ENCODE assay signal across 9 mouse cellular contexts in genomic region chr11:69992932-69993331, GRCm38 (mm10). TPM values are rescaled to one million over a fixed set of nuclear protein-coding genes. Genes with fewer than 3 reads are reported as not detected.
DNase-seq lines count a peak whose midpoint lies in the region; ATAC-seq lines count a peak whose summit lies in the region.
"Had no signal": no experiment of that assay in that cellular context is flagged by ENCODE, and none has a peak within 500 bp of the region (broad histone marks: within the 10 kb centered on the region; RNA-seq: fewer than 3 reads in every experiment).

No protein-coding gene starts in this region.

- 86% methylated on average over 3 of the region's 3 CpGs for WGBS in liver, embryonic 12.5 days (ENCODE audit: insufficient replicate concordance)

- peaks cover 57% of the 10 kb centered on the region for H3K36me3 ChIP-seq in erythroblast, embryonic 14.5 days (ENCODE audit: control insufficient read depth)
- peaks cover 57% of the 10 kb centered on the region for H3K36me3 ChIP-seq in liver, embryonic 12.5 days

- ATAC-seq in erythroblast, adult 5-6 weeks (replicated peaks; ENCODE audit: low FRiP score, poor library complexity, severe bottlenecking), result no peak
- no peak for ATAC-seq in liver, embryonic 12.5 days

- H3K27ac ChIP-seq in liver, embryonic 12.5 days, result peak overlapping the region; percentile 18; the same call in 1 of the 2 replicates

- H3K9me3 ChIP-seq in erythroblast, embryonic 14.5 days (ENCODE audit: control insufficient read depth, low read length), result no peaks in the 10 kb centered on the region
- H3K9me3 ChIP-seq in liver, embryonic 12.5 days (replicated peaks), result no peaks in the 10 kb centered on the region

- H3K4me3 ChIP-seq in erythroblast, embryonic 14.5 days (replicated peaks), result peak overlapping the region; percentile 86
- H3K4me3 ChIP-seq in liver, embryonic 12.5 days, result peak overlapping the region; percentile 86

- H3K4me1 ChIP-seq in erythroblast, embryonic 14.5 days (ENCODE audit: control insufficient read depth), result peaks cover 54% of the 10 kb centered on the region
- H3K4me1 ChIP-seq in liver, embryonic 12.5 days, result peaks cover 42% of the 10 kb centered on the region

- peak; percentile 44 for DNase-seq in retina, postnatal 1 day
- no peak for DNase-seq in retina, embryonic 14.5 days (ENCODE audit: low spot score)
- DNase-seq in embryo, embryonic 10.5 days (ENCODE audit: low spot score), result no peak
- no peak for DNase-seq in spleen, postnatal 10 days (ENCODE audit: low spot score in 2 of 2)
- no peak for DNase-seq in layer of hippocampus, adult 11-12 months (ENCODE audit: low spot score)
- DNase-seq: B cell, adult 2 months had no signal

- H3K9ac ChIP-seq in liver, embryonic 12.5 days, result peak overlapping the region; percentile 87; the same call in 1 of the 2 replicates

- H3K27me3 ChIP-seq in erythroblast, embryonic 14.5 days (ENCODE audit: control insufficient read depth), result no peaks in the 10 kb centered on the region
- no peaks in the 10 kb centered on the region for H3K27me3 ChIP-seq in liver, embryonic 12.5 days (replicated peaks)

- H3K4me2 ChIP-seq in liver, embryonic 12.5 days, result peak overlapping the region; percentile 82

RNA-seq across cellular contexts. Expression of gene Gabarap, which starts 2.0 kb away (rescaled TPM):
- 50.2 and 55.8 TPM in 2 replicates for polyA plus RNA-seq in erythroblast, embryonic 14.5 days (2012)
- total RNA-seq in erythroblast, adult 5-6 weeks (2015; ENCODE audit: low replicate concordance), result 328 and 394 TPM in 2 replicates
- 127 and 214 TPM in 2 replicates for total RNA-seq in erythroblast, adult 5-6 weeks (2017; ENCODE audit: low replicate concordance)
- polyA plus RNA-seq in liver, embryonic 12.5 days (2016; fragmentation: Nextera tagmentation; extraction: Ambion mirVana), result 260 and 270 TPM in 2 replicates

RNA-seq across cellular contexts. Expression of gene Phf23, which starts 2.6 kb away (rescaled TPM):
- polyA plus RNA-seq in erythroblast, embryonic 14.5 days (2012), result 4.5 and 5.5 TPM in 2 replicates
- 8.5 and 11.3 TPM in 2 replicates for total RNA-seq in erythroblast, adult 5-6 weeks (2015; ENCODE audit: low replicate concordance)
- 7.4 and 11.0 TPM in 2 replicates for total RNA-seq in erythroblast, adult 5-6 weeks (2017; ENCODE audit: low replicate concordance)
- 39.5 and 40.9 TPM in 2 replicates for polyA plus RNA-seq in liver, embryonic 12.5 days (2016; fragmentation: Nextera tagmentation; extraction: Ambion mirVana)

RNA-seq across cellular contexts. Expression of gene Dvl2, which starts 7.5 kb away (rescaled TPM):
- 0.48 and 0.76 TPM in 2 replicates for polyA plus RNA-seq in erythroblast, embryonic 14.5 days (2012)
- total RNA-seq in erythroblast, adult 5-6 weeks (2015; ENCODE audit: low replicate concordance), result 1.3 and 4.2 TPM in 2 replicates
- 2.1 and 7.4 TPM in 2 replicates for total RNA-seq in erythroblast, adult 5-6 weeks (2017; ENCODE audit: low replicate concordance)
- polyA plus RNA-seq in liver, embryonic 12.5 days (2016; fragmentation: Nextera tagmentation; extraction: Ambion mirVana), result 13.4 and 13.7 TPM in 2 replicates

RNA-seq across cellular contexts. Expression of gene Elp5, which starts 10.6 kb away (rescaled TPM):
- 1.5 and 1.9 TPM in 2 replicates for polyA plus RNA-seq in erythroblast, embryonic 14.5 days (2012)
- total RNA-seq in erythroblast, adult 5-6 weeks (2015; ENCODE audit: low replicate concordance), result 24.9 and 35.5 TPM in 2 replicates
- 14.5 and 18.7 TPM in 2 replicates for total RNA-seq in erythroblast, adult 5-6 weeks (2017; ENCODE audit: low replicate concordance)
- polyA plus RNA-seq in liver, embryonic 12.5 days (2016; fragmentation: Nextera tagmentation; extraction: Ambion mirVana), result 88.1 and 91.8 TPM in 2 replicates

RNA-seq across cellular contexts. Expression of gene Ctdnep1, which starts 12.0 kb away (rescaled TPM):
- 23.2 and 28.5 TPM in 2 replicates for polyA plus RNA-seq in erythroblast, embryonic 14.5 days (2012)
- 48.1 and 52.3 TPM in 2 replicates for total RNA-seq in erythroblast, adult 5-6 weeks (2015; ENCODE audit: low replicate concordance)
- 10.8 and 12.5 TPM in 2 replicates for total RNA-seq in erythroblast, adult 5-6 weeks (2017; ENCODE audit: low replicate concordance)
- 14.0 and 15.2 TPM in 2 replicates for polyA plus RNA-seq in liver, embryonic 12.5 days (2016; fragmentation: Nextera tagmentation; extraction: Ambion mirVana)
